10 mouse cellular contexts compared by ENCODE assay signal in the genomic region with DNA sequence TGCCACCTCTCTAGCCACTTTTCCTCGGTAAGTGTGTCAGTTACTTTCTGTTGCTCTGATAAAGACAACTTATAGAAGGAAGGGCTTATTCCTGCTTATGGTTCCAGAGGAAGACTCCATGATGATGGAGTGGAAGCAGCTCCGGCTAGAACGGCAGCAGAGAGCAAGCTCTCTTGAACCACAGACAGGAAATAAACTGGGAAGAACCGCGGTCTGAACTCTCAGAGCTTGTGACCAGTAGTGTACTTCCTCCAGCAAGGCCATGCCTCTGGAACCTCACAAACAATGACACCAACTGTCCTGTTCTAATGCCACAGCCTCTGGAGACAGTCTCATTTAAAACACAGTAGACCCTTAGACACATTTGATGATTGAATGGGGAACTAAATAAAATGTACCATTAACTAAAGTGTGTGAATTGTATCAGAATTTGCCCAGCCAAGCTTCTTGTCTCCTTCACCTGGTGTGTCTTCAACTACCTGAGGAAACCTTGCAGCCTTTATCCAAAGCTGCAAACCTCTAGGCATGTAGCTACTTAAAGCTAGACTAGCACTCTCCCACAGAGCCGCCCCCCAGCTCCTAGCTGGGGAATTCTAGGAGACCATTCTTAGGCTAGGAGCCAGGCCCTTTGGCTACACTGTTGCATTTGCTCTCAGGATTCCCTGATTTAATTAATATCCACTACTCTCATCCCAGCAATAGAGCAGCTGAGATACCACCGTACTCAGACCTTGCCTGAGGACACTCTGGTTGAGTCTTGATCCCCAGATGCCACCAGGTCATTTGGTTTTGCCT. TPM values are rescaled to one million over a fixed set of nuclear protein-coding genes. Genes with fewer than 3 reads are reported as not detected.
DNase-seq lines count a peak whose midpoint lies in the region; ATAC-seq and TF ChIP-seq lines count a peak whose summit lies in the region.
"Had no signal": no experiment of that assay in that cellular context is flagged by ENCODE, and none has a peak within 500 bp of the region (broad histone marks: within the 10 kb centered on the region; RNA-seq: fewer than 3 reads in every experiment).

No protein-coding gene starts in this region.

- no peak for DNase-seq in liver
- no peak for DNase-seq in liver, embryonic 13.5 days
- DNase-seq in urinary bladder, postnatal 25 days (ENCODE audit: low spot score): no peak
- DNase-seq in kidney, adult 9 months: no peak
- DNase-seq: kidney, adult 11 months; left cerebral cortex, postnatal 4 days had no signal

- no peak for TF ChIP-seq POLR2A in bone marrow, adult 2 months (IDR thresholded peaks at IDR 0.05; ENCODE audit: borderline replicate concordance, control insufficient read depth, low read depth, low read length)
- TF ChIP-seq POLR2A in small intestine, adult 2 months (IDR thresholded peaks at IDR 0.05; ENCODE audit: low read depth, low read length): no peak

- H3K27ac ChIP-seq in liver, embryonic 12.5 days: peak overlapping the region; percentile 32; the same call in 1 of the 2 replicates
- peak overlapping the region; percentile 73 for H3K27ac ChIP-seq in bone marrow, adult 2 months (ENCODE audit: control insufficient read depth, insufficient read depth, low read depth, low read length, poor library complexity)
- H3K27ac ChIP-seq in liver, embryonic 13.5 days: peak overlapping the region; percentile 37
- 0 out of 2 replicates have a peak overlapping the region, but pooled peaks have one; percentile 11 for H3K27ac ChIP-seq in small intestine, adult 2 months (ENCODE audit: insufficient read depth, low read depth, low read length)
- H3K27ac ChIP-seq: heart, embryonic 13.5 days had no signal

- no peak overlapping the region for H3K4me3 ChIP-seq in liver, embryonic 12.5 days
- peak overlapping the region; percentile 36 for H3K4me3 ChIP-seq in bone marrow, adult 2 months (replicated peaks; ENCODE audit: control insufficient read depth, low read depth, low read length)
- no peak overlapping the region for H3K4me3 ChIP-seq in liver, embryonic 13.5 days (replicated peaks)
- H3K4me3 ChIP-seq in small intestine, adult 2 months (ENCODE audit: low read depth, low read length): no peak overlapping the region
- H3K4me3 ChIP-seq: heart, embryonic 13.5 days had no signal

- 34% methylated on average over 7 of the region's 7 CpGs for WGBS in liver, embryonic 12.5 days (ENCODE audit: insufficient replicate concordance)
- 19% methylated on average over 7 of the region's 7 CpGs for WGBS in bone marrow, adult 2 months
- 33% methylated on average over 7 of the region's 7 CpGs for WGBS in liver, embryonic 13.5 days (ENCODE audit: insufficient replicate concordance)
- WGBS in small intestine, adult 2 months: 72% methylated on average over 7 of the region's 7 CpGs

- TF ChIP-seq CTCF in bone marrow, adult 2 months (IDR thresholded peaks at IDR 0.05; ENCODE audit: control insufficient read depth, insufficient read depth, low read length): no peak
- TF ChIP-seq CTCF in small intestine, adult 2 months (IDR thresholded peaks at IDR 0.05; ENCODE audit: extremely low read depth, insufficient read length, insufficient replicate concordance, low read depth, low read length): no peak

- peaks cover 27% of the 10 kb centered on the region for H3K4me1 ChIP-seq in liver, embryonic 12.5 days
- peaks cover 1% of the 10 kb centered on the region; the same call in 1 of the 2 replicates for H3K4me1 ChIP-seq in bone marrow, adult 2 months (ENCODE audit: control insufficient read depth, insufficient read depth, low read length)
- H3K4me1 ChIP-seq in liver, embryonic 13.5 days (replicated peaks): peaks cover 18% of the 10 kb centered on the region
- no peaks in the 10 kb centered on the region for H3K4me1 ChIP-seq in small intestine, adult 2 months (ENCODE audit: control insufficient read depth, insufficient read depth, insufficient read length, low read length)

- no peaks in the 10 kb centered on the region for H3K9me3 ChIP-seq in liver, embryonic 12.5 days (replicated peaks)
- no peaks in the 10 kb centered on the region for H3K9me3 ChIP-seq in liver, embryonic 13.5 days (replicated peaks)
- H3K9me3 ChIP-seq: heart, embryonic 13.5 days had no signal

- no peaks in the 10 kb centered on the region for H3K27me3 ChIP-seq in liver, embryonic 12.5 days (replicated peaks)
- H3K27me3 ChIP-seq in liver, embryonic 13.5 days: no peaks in the 10 kb centered on the region
- H3K27me3 ChIP-seq in small intestine, adult 2 months (ENCODE audit: control insufficient read depth, insufficient read depth, low read length): no peaks in the 10 kb centered on the region
- H3K27me3 ChIP-seq: heart, embryonic 13.5 days had no signal

- H3K9ac ChIP-seq in liver, embryonic 12.5 days: no peak overlapping the region
- H3K9ac ChIP-seq in liver, embryonic 13.5 days: no peak overlapping the region
- H3K9ac ChIP-seq: heart, embryonic 13.5 days had no signal

- no peak for ATAC-seq in liver, embryonic 12.5 days
- no peak for ATAC-seq in liver, embryonic 13.5 days (ENCODE audit: low read depth)

- no peaks in the 10 kb centered on the region for H3K36me3 ChIP-seq in liver, embryonic 12.5 days
- H3K36me3 ChIP-seq in liver, embryonic 13.5 days: no peaks in the 10 kb centered on the region
- no peaks in the 10 kb centered on the region for H3K36me3 ChIP-seq in small intestine, adult 2 months (ENCODE audit: control insufficient read depth, insufficient read depth, low read length)
- H3K36me3 ChIP-seq: heart, embryonic 13.5 days had no signal

- no peak overlapping the region for H3K4me2 ChIP-seq in liver, embryonic 12.5 days
- H3K4me2 ChIP-seq in liver, embryonic 13.5 days: no peak overlapping the region
- H3K4me2 ChIP-seq: heart, embryonic 13.5 days had no signal

RNA-seq across cellular contexts. Expression of gene AB124611, which starts 0.6 kb away (rescaled TPM):
- 2.6 and 3.1 TPM in 2 replicates for polyA plus RNA-seq in liver, embryonic 12.5 days (2016; fragmentation: Nextera tagmentation; extraction: Ambion mirVana)
- polyA plus RNA-seq in bone marrow, adult 2 months (2011; ENCODE audit: insufficient read depth, insufficient read length, low replicate concordance, missing spikeins): 53.1 and 110 TPM in 2 replicates
- 3.5 and 4.1 TPM in 2 replicates for polyA plus RNA-seq in liver, embryonic 13.5 days (2015; fragmentation: Nextera tagmentation; extraction: Ambion mirVana)
- polyA plus RNA-seq in small intestine, adult 2 months (2012; rRNA removed): 1.2 and 1.4 TPM in 2 replicates

RNA-seq across cellular contexts. Expression of gene Tmed1, which starts 15.3 kb away (rescaled TPM):
- 42.8 and 44.0 TPM in 2 replicates for polyA plus RNA-seq in liver, embryonic 12.5 days (2016; fragmentation: Nextera tagmentation; extraction: Ambion mirVana)
- polyA plus RNA-seq in bone marrow, adult 2 months (2011; ENCODE audit: insufficient read depth, insufficient read length, low replicate concordance, missing spikeins): 6.7 and 7.6 TPM in 2 replicates
- 36.9 and 38.5 TPM in 2 replicates for polyA plus RNA-seq in liver, embryonic 13.5 days (2015; fragmentation: Nextera tagmentation; extraction: Ambion mirVana)
- polyA plus RNA-seq in small intestine, adult 2 months (2012; rRNA removed): 7.5 and 10.8 TPM in 2 replicates

RNA-seq across cellular contexts. Expression of gene Carm1, which starts 21.4 kb away (rescaled TPM):
- 39.0 and 41.0 TPM in 2 replicates for polyA plus RNA-seq in liver, embryonic 12.5 days (2016; fragmentation: Nextera tagmentation; extraction: Ambion mirVana)
- 29.7 and 37.6 TPM in 2 replicates for polyA plus RNA-seq in bone marrow, adult 2 months (2011; ENCODE audit: insufficient read depth, insufficient read length, low replicate concordance, missing spikeins)
- 15.5 and 16.9 TPM in 2 replicates for polyA plus RNA-seq in liver, embryonic 13.5 days (2015; fragmentation: Nextera tagmentation; extraction: Ambion mirVana)
- polyA plus RNA-seq in small intestine, adult 2 months (2012; rRNA removed): 31.7 and 63.4 TPM in 2 replicates

Comparison
In these comparisons a context has a peak if more than half of its experiments do, and no peak if none do; other contexts are left out.
1. H3K27ac ChIP-seq: peak in every context shown above with its lines; median percentile 73 in bone marrow, adult 2 months; 37 in liver, embryonic 13.5 days; 32 in liver, embryonic 12.5 days; 11 in small intestine, adult 2 months.
2. RNA of gene AB124611, which starts 0.6 kb away (polyA plus RNA-seq): 53.1 to 110 TPM in bone marrow, adult 2 months; 3.5 to 4.1 TPM in liver, embryonic 13.5 days, 2.6 to 3.1 TPM in liver, embryonic 12.5 days and 1.2 to 1.4 TPM in small intestine, adult 2 months; every median in the first group is over 10 times any median in the second.